Mouse (Mus musculus) right cerebral cortex, postnatal 14 days (tissue): ENCODE data around the gene Cox6b1.

Experiments
- DNase-seq: peaks from one replicate; pipeline ENCODE4 v3.0.0; 2022

The Cox6b1 gene

DNA sequence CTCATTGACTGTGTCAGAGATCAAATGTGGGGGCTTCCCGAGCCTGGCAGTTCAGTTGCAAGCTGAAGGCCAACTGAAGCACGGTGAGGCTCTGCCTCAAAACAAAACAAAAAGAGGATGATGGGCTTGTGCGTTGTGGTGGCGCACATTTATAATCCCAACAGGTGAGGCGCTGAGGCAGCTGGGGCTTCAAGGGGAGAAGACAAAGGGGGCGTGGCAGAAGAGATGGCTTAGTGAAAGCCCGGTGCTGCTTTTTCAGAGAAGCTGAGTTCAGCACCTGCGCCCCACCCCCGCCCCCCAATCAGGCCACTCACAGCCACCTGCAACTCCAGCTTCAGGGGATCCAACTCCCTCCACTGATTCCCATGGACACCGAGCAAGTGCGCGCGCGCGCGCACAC is 17.5 kb downstream of the Cox6b1 start:
- no peak for DNase-seq

DNA sequence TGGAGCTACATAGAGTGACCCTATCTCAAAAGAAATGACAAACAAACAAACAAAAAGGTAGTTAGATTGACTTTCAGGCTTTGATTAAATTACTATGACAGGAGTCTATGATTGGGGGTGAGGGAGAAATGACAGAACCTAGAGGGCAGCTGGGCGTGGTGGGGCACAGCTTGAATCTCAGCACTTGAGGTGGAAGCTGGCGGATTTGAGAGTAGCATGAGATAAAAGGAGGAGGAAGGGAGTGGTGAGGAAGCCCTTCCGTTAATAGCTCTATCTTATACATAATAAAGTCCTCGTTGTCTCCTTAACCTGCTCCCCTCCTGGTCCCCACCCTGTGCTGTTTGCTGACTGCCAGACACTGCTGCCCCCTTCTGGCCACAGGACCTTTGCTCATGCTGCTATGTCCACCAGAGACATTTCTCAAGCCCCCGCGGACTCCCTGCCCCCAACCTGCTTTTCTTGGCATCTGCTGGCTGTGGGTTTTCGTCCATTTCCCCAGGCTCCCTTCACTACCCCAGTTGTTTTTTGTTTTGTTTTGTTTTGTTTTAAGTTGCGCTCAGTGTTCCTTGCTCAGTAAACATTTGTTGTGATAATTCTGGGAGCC is 18.1 kb downstream of the Cox6b1 start:
- no peak for DNase-seq

DNA sequence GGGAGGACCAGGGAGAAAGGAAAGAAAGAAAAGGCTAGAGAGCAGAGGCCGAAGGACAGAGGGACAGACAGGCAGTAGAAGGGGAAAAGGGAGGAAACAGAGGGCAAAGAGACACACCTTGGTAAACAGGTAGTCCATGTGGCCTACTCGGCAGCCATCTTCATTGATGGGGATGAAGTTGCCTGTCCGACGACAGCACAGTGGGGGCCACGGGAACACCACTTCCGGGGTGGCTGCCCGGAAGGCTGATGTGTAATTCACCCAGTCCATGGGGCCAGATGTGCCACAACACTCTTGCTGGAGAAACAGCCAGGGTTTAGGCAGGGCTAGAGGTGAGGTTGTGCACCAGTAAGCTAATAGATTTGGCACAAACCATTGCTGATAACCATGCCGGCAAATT is 21.0 kb downstream of the Cox6b1 start:
- DNase-seq: no peak

DNA sequence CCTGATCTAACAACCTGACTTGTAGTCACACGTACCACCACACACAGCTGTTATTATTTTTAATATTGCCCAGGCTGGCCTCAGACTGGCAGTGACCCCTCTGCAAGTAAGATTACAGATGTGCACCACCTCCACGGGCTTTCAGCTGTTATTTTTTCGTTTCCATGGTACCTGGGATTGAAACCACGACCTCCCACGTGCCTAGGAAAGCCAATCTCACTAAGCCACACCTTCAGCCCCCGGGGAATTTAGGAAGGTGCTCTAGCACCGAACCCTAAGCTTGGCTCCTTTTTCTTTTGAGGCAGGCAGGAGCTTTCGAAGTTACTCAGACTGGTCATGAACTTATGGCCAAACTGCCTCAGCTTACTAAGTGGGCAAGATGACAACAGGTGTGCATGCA is 21.5 kb downstream of the Cox6b1 start:
- DNase-seq: no peak

DNA sequence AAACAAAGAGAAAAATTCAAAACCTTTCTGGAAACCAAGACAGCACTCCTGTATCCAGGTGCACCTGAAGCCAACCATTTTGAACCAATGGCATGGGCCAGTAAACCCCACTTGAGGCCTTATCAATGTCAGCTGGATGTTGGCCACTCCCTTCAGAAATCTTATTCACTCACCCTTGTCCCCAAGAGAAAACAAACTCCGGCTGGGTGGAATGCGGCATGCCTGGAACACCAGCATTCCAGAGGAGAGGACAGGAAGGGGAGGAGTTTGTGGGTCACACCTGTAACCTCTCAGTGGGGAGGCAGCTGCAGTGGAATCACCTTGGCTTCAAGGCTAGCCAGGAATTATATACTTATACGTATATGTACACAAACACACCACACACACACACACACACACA is 23.4 kb downstream of the Cox6b1 start:
- DNase-seq: no peak

DNA sequence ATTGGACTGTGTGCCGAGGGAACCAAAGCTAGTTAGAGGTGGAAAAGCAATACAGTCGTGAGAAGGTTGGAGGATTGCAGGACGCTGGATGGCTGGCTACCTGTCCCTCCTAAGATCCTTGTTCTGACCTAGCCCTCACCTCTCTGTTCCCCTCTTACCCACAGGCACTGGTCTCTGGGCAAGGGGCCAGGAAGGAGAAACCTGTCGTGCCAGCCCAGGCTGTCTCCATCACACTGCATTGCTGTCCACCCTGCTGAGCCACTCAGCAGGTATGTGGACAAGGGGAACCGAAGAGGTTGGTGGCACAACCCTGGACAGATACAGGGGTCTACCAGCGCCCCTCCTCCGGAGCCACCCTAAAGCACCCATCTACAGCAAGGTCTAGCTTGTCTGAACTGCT is 25.3 kb downstream of the Cox6b1 start:
- DNase-seq: no peak

DNA sequence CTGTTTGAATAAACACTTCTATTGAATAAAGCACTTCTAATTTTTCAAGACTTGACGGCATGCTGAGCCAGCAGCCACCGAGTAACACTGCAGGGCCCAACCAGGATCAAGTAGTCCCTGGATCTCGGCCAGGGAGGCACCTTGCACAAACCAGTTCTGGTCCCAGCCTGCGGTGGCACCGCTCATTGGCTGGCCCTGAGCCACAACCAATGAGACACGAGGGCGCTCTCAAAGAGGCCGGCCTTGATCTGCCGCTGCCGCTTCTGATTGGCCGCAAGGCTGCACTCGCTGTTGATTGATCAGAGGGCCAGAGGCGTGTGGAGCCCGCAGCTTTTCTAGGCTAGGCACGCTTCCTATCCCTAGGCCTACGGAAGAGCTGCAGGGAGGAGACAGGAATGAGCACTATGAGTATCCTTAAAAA is 26.0 kb downstream of the Cox6b1 start:
- peak; percentile 92 for DNase-seq

DNA sequence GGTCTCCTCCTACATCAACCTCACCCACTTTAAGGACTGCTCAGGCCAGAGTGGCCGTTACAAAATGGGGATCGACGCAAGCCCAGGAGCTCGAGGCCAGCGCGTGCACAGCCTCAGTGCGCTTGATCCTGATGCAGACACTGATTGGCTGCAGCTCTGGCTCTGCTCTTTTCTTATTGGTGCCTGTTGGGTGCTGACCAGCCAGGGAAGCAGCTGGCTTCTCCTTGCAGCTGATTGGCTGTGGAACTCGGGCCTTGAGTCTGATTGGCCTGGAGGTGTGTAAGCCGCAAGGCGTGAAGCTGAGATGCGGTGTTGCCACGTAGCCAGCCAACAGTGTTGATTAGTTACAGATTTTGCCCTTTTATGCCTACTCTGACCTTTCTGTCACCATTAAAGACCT is 27.2 kb downstream of the Cox6b1 start, which contains the start of gene Zbtb32:
Gene Zbtb32, minus strand, starts transcription at position 124 of the 400 bp plus-strand sequence.
- DNase-seq: no peak

DNA sequence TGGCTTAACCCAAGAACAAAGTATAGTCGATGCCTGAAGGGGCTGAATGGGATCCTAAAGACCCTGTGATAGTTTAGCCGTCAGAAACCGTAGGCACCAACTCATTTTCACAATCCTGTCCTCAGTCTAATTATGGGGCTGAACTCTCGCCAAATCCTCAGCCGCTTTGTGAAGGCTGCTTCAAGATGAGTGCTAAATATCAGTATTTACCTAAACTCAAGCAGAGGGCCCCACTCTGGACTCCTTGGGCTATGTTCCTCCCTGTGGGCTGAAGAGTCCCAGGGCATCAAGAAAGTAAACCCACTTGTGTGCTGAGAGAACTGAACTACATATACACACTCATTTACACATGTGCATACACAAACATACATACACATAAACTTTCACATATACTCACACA is 29.1 kb downstream of the Cox6b1 start:
- no peak for DNase-seq

DNA sequence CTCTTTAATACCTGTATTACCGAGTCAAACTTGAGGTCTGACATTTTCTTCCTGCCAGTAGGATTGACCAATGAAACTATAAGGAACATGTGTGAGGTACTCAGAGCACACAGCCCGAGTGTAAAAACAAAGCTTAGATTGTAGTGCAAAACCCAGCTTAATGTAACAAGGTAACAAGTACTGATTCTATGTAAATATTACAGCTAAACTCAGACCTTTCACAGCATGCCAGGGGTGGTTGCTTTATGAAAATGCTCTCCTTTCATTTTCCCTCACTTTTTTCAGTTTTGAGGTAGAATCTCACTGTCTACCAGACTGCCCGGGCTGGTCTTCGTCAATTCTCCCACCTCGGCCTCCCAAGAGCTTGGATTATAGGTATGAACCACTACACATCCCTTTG is 29.9 kb downstream of the Cox6b1 start:
- no peak for DNase-seq

DNA sequence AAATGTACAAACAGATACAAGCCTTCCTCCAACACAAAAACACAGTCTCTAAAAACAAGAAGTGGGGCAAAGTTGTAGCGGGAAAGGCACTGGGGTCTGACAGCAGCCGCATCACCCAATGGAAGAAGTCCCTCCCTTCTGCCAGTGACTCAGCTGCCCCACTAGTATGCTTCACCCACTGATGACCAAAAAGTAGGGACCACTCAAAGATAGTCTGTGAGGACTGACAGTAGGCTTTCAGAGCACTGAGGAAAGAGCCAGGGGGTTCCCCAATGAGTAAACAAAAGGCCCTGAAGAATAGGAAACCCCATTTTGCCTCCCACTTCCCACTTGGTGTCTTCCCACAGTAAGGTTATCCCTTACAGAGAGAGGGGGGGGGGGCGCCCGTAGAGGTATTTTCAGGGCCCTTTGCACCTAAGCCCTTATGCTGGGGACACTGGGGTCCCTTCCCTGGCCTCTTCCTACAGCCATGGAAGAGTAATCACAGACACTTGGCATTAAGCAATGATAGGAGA is 31.4 kb downstream of the Cox6b1 start:
- DNase-seq: no peak

DNA sequence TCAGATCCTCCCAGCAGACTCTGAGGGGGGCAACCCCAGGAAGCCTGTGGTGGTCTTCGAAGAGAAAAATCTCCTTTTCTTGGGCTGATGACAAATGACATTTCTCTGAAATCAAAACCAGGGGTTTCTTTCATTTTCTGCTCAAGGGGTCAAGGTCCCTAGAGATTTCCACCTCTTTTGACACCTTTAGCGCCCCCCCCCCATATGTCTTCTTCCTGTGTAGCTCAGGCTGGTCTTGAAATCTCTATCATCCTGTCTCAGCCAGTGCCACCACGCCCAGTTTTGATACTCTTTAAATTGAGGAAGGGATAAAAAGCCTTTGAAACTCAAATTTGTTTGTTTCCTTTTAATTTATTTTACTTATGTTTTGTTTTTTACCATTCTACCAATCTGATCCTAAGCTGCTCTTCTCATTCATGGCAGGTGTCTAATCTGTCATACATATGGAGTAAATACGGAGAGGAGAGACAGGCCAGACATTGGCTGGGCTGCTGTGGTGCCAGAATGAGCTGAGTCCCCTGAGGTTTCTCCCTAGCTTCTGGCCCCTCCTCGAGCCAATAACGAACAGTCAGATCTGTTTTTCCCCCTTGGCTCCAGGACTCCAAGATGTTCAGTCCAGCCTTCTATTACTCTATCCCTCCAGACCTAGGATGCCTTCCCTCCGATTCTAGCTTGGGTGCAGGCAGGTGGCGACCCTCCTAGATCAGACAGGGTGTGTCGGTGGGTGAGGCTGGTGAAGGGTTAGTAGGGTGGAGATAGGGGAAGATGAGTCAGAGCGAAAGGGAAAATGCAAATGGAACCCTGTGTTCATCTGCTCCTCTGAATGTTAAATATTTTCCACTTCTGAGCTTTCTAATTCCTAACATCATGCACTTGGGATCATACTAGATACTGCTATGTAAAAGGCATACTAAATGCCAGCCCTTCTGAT is 32.1 kb downstream of the Cox6b1 start:
- DNase-seq: no peak

DNA sequence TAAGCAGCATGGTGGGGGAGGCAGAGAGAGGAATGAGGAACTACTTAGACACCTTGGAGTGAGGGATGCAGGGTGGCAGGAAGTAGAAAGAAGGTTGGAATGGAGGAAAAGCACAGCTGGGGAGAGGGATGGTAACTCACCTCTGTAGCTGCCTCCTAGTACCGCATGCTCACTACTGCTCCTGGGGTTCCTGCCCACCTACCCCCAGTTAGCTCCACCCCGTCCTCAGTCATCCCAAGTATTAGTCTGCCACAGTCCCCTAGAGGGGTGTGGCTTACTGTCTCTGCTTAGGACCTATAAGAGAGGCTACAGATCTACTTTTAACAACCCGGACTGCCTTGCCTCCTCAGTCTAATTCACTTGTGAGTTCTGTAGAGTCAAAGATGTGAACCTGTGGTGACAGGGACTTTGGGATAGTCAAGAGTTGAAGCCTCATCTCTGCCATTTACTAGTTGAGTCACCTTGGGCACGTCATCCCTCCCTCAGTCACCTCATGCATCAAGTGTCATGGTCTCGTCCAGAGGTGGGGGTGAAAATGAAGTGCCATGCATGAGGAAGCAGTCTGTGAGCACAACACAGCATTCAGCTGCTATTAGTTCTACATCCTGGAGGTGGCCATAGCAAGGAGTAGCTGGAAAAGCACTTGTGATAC is 33.1 kb downstream of the Cox6b1 start:
- DNase-seq: no peak

DNA sequence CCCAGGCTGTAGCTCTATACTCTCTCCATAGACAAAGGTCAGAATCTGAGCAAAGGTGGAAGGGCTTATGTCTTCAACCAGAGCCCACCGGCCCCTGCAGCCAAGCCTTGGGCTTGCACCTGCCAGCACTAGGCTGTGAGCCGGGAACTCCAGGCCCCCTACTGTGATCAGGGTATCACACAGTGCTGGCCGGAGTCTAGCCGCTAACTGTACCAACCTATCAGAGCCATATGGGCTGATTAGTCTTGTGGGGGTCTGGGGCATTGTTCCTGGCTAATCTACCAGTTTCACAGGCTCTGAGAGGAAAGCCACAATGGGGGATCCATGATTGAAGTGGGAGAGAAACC is 34.4 kb downstream of the Cox6b1 start:
- no peak for DNase-seq

DNA sequence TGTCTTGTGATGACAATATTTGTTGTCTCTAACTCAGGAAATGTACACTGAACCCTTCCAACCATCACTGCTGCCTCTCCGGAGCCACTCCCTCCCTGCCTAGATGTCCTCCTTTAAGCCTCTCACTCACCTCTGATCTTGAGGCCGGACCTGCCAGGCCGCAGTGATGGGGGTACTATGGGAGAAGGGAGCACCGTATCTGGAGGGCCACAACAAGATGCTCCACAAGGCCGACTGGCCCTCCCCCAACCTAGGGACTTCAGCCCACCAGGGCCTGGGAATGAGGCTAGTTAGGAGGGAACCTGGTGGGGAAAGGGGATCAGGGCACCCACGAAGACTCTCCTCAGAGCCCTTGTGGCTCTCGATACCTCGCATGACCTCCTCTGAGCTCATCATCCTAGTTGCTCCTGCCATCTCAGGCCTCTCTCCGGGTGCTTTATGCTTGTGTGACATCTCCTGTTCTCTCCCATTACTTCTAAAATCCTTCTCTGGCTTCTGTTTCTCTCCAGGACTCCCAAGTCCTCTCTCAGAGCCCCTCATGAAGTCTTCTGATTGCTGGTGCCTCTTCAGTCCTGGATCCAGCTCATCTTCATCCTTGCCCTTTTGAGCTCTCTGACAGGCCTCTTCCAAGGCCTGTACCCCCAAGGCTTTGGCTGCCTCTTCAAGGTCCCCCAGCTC is 34.9 kb downstream of the Cox6b1 start:
- no peak for DNase-seq

DNA sequence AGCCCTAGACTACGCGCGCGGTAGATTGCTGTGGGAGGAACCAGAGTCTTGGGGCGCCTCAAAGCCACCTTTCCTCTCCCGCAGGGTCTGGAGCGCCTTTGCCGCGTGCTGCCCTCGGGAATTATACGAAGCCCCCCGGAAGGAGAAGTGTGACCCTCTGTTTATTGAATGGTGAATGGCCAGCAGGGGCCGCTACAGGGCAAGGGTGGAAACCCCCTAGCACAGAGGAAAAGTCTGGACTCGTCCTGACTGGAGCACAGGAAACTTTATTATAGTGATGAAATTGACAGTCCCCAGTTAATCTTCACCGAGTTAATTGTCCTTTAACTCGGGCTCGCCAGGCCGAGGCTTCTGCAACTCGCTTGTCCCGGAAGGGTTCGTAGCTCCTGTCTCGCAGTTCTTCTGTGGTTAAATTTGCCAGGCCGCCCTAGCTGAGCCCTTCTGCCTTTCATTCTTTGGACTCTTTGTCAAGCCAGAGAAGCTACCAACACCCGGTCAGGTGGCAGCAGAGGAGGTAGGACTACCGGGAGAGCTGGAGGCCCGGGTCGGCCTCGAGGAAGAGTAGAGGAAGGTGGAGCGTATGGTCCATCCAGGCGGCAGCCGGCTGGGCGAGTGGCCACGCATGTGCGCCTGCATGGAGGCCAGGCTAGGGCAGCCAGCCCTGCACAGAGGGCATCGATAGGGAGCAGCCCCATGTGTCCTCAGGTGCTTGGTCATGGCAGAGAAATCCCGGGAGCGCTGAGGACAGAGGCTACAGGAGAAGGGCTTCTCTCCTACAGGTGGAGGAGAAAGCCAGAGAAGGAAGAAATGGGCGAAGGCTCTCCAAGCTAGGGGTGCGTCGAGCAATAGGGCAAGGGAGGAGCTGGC is 36.3 kb downstream of the Cox6b1 start:
- DNase-seq: peak; percentile 89

DNA sequence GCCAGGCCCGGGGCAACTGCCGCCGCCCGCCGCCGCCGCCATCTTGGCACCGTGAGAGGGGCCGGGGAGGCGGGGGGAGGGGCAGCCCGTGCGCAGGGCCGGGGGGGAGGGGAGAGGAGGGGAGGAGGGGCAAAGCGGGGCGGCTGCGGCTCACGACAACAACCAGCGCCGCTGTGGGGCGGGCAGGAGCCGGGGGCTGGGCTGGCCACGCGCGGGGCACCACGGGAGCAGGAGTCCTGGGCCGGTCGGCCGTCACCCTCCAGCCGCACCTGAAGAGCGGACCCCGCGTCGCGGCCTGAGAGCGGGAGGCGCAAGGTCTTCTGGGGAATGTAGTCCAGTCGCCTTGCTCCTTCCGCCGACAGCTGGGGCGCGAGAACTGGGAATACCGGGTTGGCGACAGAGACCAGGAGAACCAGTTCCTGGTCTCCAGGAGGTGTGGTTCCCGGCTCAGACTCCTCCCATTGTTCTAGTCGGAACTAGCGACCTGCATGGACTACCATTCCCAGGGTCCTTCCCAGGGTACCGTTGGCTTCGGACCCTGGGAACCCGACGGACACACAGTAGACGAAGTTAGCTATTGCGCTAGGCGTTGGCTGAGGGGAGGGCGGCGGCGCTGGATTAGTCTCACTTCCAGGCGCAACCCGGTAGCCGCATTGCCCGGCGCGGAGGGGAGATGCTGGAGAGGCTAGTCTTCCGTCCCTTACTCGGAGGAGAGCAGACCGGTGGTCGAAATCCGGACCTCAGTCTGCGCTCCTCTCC is 37.1 kb downstream of the Cox6b1 start, which contains the start of gene Kmt2b:
Gene Kmt2b, minus strand, starts transcription at position 51 of the 759 bp plus-strand sequence.
- peak; percentile 96 for DNase-seq

DNA sequence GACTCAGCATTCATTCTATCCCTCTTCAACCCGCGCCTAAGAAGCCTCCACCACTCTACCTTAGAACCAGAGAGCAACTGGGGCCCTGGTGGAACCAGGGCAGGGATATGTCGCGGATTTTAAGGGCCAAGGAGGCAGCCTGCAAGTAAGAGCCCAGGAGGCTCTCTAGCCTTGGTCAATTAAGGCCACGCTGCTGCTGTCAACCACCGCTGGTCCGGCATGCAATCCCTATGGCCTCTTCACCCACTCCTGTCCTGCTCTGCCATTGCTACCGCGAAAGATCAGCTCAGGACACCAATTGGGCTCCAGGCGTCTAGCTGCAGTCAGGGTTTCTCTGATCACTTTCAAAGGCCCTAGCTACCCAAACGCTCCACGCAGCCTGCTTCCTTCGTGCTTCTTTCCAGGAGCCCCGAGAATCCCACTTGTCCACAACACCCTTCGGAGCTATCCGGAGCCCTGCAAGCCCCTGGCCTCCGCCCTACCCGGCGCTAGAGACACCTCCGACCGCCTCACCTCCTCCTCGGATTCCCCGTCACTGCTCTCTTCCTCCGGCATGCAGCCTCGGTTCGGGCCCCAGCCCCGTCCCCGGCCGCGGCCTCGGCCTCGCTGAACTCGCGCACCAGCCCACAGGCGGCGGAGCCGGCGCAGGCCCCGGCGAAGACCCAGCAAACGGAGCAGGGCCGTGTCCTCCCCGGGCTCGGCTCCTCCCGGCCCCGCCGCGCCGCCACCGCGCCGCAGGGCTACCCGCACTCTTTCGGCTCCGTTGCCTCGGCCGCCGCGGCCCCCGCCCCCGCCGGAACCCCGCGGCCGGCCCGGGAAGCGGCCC is 37.9 kb downstream of the Cox6b1 start:
- DNase-seq: peak; percentile 53

DNA sequence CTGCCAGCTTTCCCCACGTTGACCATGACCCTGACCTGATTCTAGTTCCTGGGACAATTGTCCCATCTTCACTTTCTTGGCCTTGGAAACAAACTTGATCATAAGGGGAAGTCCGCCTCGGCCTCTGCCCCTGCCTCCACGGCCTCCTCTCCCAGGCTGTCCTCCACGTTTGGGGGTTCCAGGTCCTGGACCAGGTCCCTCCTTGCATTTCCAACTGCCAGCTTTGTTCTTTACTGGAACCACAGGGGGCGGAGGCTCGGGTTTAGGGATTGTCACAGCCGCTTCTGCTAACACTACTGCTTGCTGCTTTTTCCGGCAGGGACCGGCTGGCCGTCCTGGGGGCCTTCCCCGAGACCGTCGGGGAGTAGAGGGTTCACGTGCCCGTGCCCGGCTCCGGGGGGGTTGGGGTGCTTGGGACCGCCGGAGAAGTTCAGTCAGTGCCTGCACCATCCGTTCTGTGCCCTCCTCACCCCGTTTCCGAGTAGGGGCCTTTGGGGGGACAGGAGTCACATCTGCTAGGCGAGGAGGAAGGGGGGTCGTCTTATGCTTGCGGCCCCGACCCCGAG is 39.4 kb downstream of the Cox6b1 start:
- DNase-seq: no peak

DNA sequence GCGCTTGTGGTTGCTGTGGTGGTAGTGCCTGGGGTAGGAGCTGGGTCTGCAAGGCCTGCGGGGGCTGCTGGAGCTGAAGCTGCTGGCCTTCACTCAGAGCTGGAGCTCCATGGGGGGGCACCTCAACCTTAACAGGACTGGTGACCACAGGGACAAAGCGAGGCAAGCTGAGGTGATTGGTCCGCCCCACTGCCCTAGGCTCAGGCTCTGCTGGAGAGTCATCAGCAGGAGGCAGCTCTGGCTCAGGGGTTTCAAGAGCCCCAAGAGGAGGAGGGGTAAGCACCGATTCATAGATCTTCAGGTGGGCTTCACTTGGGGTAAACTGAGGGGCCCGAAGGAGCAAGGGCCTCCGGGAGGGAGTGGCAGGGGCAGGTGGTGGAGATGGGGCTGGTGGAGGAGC is 40.8 kb downstream of the Cox6b1 start:
- no peak for DNase-seq
